Mouse (Mus musculus): ENCODE measurements at regions not wholly inside any gene's neighbourhood (a gene's known extent, or its start where the extent isn't known, plus 50 kb on each side); places are given as distances from the start of the nearest gene placed in this dataset.

DNA sequence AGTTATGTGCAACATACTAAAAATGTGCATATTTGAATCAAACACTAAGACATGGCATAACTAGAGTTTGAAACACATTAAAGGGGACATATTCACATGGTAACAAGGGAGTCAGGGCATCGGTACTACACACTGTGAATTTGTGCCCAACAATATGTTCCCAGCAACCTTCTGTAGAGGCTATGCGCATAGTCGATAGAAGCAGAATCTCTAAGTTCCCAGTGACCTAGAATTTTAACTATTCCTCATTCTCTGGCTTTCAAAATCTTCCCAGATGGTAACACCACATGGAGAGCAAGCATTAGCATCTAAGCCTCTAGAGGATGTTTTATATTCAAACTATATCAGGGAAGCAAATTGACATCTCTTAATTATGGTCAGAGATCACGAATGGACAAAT lies 1614.7 kb downstream of the Stim2 start:
- peak in 1 of 2 experiments; percentile 37 for DNase-seq (ENCODE audit: low spot score in 2 of 2)
